Mouse (Mus musculus): ENCODE measurements around the gene Gas2.
A peak's percentile ranks its signal among the peaks of the same experiment; 100 is the strongest.

Gas2 gene

GRCm38 (mm10) chr7:51885345-51885744 is 23.5 kb downstream of the Gas2 start:
- no peak for DNase-seq (ENCODE audit: low spot score)

DNA sequence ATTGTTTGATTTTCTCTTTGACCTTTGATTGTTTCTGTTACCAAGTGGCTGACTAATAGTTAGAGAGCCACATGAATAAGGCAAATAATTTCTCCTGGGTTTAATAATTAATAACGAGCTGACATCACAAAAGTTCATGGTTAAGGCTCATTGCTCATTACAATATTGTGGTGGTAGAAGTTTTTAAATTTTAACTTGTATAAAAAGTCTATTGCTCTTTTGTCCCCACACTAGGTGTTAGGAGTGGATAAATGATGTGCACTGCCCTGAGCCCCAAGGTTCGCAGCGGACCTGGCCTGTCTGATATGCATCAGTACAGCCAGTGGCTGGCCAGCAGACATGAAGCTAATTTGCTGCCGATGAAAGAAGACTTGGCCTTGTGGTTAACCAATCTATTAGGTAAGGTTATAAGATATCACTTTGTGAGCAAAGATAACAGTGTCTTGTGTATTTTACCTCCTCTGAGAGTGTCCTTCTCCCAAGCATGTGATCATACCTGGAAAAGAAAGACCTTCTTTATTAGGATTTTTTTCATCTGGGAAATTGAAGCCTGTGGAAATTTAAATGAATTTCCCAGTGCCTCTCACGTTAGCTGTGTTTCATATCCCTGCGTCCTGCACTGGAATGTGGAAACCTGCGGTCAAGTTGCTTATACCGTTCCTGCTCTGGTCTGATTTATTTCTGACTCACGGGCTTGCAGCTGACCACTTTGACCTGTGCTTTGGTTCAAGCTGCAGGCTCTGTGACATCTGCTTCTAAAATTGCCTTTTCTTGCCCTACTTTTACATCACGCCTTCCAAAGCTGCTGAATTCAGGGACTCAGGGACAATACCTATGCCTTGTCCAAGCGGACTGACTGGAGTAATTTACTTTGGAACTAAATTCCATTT is 26.1 kb downstream of the Gas2 start:
- DNase-seq (ENCODE audit: low spot score): no peak

- no peak for DNase-seq (ENCODE audit: low spot score)
Measured at GRCm38 (mm10) chr7:51889601-51890000, 27.8 kb downstream of the Gas2 start.

- no peak for DNase-seq (ENCODE audit: low spot score)
Measured at GRCm38 (mm10) chr7:51892224-51892965, 30.6 kb downstream of the Gas2 start.

DNA sequence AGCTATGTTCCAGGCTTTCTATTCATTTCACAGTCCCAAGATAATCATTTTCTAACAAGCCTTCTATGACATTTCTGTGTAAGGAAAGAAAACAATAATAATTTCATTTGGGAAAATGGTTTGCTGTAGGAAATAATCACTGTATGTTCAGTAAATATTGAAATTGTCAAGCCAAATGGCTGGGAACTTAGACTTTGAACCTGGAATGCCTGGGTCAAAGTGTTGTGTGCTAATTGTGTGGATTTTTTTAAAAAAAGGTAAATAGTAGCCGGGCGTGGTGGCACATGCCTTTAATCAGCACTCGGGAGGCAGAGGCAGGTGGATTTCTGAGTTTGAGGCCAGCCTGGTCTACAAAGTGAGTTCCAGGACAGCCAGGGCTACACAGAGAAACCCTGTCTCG is 31.2 kb downstream of the Gas2 start:
- no peak for DNase-seq (ENCODE audit: low spot score)

DNA sequence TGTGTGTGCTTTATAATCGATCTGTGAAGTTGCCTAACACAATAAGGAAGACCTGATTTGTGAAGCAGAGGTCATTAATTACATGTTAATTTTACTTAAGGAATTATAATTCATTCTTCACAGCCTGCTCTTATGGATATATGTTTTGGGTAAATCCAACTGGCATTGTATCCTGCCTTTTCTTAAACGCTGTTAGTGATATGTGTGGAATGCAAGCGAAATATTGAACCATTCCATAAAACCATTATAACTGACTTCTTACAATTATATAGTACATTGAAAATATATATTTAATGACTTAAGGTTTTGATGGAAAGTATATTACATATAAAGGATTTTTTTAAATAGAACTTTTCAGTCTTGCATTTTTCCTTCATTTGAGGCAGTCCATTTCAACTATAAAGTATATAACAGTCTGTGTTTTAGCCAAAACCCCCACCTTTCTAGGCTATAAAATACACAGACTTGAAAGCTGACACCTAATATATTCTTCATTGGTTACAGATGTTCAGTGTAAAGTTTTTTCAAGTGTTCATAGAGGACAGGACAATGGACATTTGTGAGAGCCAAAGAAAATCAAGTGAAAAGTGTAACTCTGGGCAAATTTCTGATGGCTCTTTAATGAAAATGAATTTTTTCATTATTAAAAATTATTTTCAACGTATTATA is 32.5 kb downstream of the Gas2 start:
- DNase-seq (ENCODE audit: low spot score): no peak

DNA sequence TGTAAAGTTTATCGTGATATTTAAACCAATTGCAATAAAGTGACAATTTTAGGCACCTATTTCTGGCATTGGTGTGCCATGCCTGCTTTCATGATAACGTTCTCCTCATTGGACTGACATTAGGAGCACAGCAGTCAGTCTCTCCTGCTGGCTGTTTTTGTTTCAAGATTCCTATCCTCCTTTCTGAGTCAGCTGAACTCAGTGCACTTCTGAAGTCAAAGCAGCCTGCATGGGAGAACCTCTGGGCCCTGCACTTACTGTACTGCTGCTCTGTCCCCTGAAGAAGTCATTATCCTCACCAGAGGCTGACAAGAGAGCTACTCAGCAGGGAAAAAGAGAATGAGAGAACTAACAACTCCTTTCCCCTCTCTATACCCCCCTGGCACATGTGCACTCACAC is 33.1 kb downstream of the Gas2 start:
- no peak for DNase-seq (ENCODE audit: low spot score)

GRCm38 (mm10) chr7:51899066-51899465 is 37.3 kb downstream of the Gas2 start:
- no peak for DNase-seq (ENCODE audit: low spot score)

DNA sequence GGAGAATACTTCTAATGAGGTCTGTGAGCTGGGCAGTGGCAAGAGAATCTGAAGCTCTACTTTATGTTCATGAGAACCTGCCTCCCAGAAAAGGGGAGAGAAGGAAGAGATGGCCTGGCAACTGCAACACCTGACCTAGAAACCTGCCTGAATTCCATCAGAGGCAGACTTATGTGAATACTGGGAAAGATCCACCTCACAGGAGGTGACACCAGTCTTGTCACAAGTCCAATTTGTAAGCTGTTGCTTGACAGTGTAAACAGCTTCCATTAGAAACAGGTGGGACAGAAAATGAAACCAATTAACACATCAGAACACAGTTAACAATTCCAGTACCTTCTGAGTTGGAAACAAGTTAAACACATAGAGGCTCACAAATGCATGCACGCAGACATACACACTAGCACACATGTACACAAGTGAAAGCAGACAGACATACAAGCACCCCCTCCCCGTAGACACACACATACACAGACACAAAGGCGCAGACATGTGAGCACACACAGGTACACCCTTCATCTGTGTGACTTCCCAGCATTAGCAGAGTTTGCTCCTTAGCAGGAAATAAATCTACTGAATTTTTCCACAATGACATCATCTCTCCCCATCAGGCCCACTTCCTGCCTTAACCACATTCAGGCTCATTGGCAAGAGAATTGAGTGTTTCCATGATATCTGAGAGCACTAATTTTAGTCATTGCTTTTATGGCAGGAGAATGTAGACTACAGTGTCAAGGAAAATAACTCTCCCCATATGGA is 51.7 kb downstream of the Gas2 start:
- no peak for DNase-seq (ENCODE audit: low spot score)

DNA sequence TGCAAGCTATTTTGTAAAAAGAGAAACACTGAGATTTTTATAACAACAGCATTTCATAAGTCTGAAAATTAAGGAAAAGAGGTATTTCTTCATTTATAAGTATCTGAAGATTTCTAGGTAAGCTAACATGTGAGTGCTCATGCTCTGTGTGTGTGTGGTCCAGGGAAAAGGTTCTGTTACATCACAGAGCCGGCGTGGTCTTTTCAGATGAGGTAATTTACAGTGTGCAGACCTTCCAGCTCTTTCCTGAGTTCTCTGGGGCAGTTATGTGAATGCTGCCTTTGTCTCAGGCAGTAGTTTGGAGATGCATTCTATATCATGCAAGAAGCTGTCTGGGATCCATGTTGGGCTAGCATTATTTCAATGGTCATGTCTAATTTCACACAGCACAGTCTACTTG is 52.3 kb downstream of the Gas2 start:
- DNase-seq (ENCODE audit: low spot score): no peak

GRCm38 (mm10) chr7:51928761-51929519 is 67.1 kb downstream of the Gas2 start:
- DNase-seq (ENCODE audit: low spot score): peak; percentile 53

GRCm38 (mm10) chr7:51931217-51931616 is 69.4 kb downstream of the Gas2 start:
- DNase-seq (ENCODE audit: low spot score): no peak

- DNase-seq (ENCODE audit: low spot score): no peak
Measured at GRCm38 (mm10) chr7:51937337-51937736, 75.5 kb downstream of the Gas2 start.

- DNase-seq (ENCODE audit: low spot score): no peak
Measured at GRCm38 (mm10) chr7:51940461-51940860, 78.6 kb downstream of the Gas2 start.

GRCm38 (mm10) chr7:51955424-51956041 is 93.7 kb downstream of the Gas2 start:
- DNase-seq (ENCODE audit: low spot score): no peak

- DNase-seq (ENCODE audit: low spot score): no peak
Measured at GRCm38 (mm10) chr7:51957766-51958165, 96.0 kb downstream of the Gas2 start.

DNA sequence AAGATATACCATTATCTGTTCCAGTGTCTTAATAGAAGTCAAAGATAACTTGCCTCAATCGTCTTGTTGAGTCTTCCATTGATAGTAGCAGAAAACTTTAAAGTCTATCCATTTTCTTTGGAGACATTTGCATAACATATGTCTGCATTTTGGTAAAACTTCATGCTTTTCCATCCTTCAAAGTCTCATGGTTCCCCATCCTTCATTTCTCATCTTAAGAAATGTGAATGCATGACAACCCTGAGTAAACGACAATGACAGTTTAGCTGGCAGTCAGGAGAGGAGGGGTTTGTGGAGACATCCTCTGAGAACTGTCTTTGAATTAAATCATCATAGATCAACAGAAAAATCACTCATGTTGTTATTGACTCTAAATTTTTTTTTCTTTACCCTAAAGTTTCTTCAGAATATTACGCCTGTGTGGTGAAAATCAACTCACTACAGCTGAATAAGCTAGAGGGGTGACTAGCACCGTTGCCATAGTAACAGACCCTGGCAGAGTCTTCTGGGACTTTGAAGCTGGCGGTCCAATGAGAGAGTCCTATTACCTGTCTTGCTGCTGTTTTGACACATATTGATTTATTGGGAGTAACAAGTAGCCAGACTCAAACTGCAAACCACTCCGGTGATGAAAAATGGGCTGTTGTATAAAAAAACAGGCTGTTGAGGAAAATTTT is 99.0 kb downstream of the Gas2 start:
- no peak for DNase-seq (ENCODE audit: low spot score)

- DNase-seq (ENCODE audit: low spot score): no peak
Measured at GRCm38 (mm10) chr7:51962219-51962952, 100.6 kb downstream of the Gas2 start.

DNA sequence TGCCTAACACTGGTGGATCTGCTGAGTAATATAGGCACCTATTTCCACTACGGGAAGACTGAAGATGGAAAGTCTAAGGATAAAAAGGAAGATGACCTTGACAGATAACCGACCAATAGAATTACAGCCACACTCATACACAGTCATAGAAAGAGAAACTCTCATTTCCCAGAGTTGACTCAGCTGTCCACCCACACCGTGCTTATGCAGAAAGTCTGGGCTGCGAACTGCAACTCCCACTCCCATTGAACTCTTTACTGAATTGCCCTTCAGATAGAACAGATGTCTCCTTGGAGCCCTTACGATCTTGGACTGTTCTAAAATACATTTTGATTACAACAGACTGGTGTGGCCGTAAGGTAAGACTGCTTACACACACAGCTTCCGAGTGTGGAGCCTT is 102.9 kb downstream of the Gas2 start:
- no peak for DNase-seq (ENCODE audit: low spot score)

DNA sequence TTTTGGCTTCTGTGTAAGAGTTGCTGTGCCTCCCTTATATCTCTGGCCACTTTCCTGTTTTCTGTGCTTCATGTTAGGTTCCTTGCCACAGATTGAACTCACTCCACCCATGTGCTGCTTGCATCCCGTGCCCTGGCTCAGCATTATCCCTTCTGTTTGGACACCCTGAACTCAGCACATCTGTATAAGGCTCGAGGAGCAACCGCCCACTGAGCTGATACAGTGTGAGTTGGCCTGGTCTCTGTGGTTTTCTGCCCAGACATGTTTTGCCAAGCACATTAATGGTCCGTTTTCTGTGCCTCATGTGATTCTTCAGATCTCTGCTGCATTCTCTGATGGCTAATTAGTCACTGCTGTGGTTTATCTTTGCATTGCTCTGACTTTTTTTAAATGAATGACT is 105.8 kb downstream of the Gas2 start:
- no peak for DNase-seq (ENCODE audit: low spot score)
